Mouse (Mus musculus) testis, adult 2 months (tissue): ENCODE measurements around the gene Xpc.

ENCODE experiments used
- CTCF ChIP-seq: fragments of 200-500 bp; IDR thresholded peaks from 2 replicates; pipeline ENCODE4 v1.5.1; 2012; ENCODE audit warnings: low read depth, mild to moderate bottlenecking, inconsistent platforms, low read length, moderate library complexity; ENCODE audit not compliant: control insufficient read depth, insufficient read depth, insufficient replicate concordance
- POLR2A ChIP-seq: fragments of 200-500 bp; IDR thresholded peaks from 2 replicates; pipeline ENCODE4 v1.6.1; 2012; ENCODE audit warnings: low read depth, mild to moderate bottlenecking, inconsistent platforms, low read length, moderate library complexity; ENCODE audit not compliant: control insufficient read depth

GRCm38 (mm10) chr6:91483371-91483770 is 32.3 kb downstream of the Xpc start:
- TF ChIP-seq CTCF (no peak), POLR2A (no peak)
